Mouse (Mus musculus) urinary bladder, adult 2 months (tissue): ENCODE measurements around the gene Rnf115. TPM values are rescaled to one million over a fixed set of nuclear protein-coding genes. Genes with fewer than 3 reads are reported as not detected.
A peak's percentile ranks its signal among the peaks of the same experiment; 100 is the strongest.
"Not testable (repeated sequence)": the region's sequence is repeated elsewhere in the genome, so short reads cannot be mapped to it uniquely, and the experiment has no call there.

Source experiments
- DNase-seq: peaks from one replicate; pipeline ENCODE4 v3.0.0; 2022; ENCODE audit warnings: low spot score
- polyA plus RNA-seq: library from polyadenylated mRNA; depleted of rRNA; stranded (reverse); fragments of >200 nt; gene quantifications from 2 replicates; pipeline ENCODE4 v1.2.3, GENCODE M21; 2012

Gene Rnf115
- polyA plus RNA-seq, 1 experiment: 31.0 TPM

DNA sequence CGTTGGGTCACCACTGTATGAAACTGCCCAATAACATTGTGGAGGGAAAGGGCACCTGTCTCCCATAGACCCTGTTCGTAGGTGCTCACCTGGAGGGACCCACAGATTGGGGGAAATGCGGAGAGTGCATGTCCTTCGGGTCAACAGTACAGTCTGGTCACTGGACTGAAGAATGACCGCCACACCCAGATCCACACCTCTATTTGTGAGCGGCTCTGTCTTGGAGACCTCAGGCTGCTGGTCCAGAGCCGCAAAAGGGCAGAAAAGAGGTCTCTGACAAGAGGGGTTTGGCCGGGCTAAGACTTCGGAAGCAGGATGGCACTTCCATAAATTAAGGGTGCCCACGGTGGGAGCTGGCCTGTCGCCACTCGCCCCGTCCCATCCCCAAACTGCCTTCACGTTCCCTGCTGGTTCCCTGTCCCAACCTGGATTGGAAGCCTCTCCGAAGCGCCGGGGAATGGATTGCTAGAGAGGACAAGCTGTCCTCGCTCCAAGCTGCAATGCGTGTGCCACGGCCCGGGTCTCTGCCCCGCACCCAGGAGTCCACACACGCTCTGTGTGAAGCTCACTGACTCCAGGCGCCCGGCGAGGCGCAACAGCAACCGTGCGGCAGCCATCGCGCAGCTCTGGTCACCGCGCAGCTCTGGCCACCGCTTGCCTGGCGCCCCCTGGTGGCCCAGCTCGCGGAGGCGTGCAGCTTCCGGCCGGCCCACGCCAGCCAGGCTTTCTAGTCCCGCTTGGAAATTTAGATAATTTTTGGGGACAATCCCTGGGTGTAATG lies 19.4 kb upstream of the Rnf115 start, which contains the start of gene Nudt17:
TSS of gene Nudt17 (minus strand) at position 660 of the 781 bp plus-strand sequence.
- DNase-seq: peak; percentile 76

DNA sequence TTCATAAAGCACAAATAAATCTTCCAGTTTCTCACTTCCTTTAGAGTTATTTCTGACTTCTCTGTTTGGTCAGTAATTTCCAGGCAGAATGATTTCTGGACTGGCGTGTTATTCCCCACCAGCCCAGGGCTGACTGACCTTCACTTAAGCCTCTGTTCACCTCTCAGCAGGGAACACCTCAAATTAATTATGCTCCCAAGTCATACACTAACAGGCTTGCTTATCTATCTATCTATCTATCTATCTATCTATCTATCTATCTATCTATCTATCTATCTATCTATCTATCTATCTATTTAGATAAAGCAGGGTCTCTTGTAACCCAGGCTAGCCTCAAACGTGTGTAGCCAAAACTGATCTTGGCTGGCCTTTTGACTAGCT lies 18.8 kb upstream of the Rnf115 start:
- DNase-seq: no peak

DNA sequence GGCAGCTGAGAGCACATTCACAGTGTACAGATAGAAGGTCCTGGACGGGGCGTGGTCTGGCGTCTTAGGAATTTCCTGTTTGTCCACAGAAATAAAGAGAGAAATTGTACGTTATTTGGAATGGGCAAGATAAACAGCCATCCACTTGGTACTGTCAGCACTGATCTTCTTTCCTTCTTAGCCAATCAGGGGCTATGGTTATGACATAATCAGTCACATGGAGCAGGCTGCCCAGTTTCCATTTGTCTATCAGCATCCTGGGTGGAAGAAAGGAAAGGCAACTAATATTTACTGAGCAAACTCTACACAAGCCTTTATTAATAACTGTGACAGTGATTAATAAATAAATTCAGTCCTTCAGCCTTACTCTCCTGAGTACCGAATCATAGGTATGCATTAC lies 13.2 kb upstream of the Rnf115 start:
- DNase-seq: no peak

DNA sequence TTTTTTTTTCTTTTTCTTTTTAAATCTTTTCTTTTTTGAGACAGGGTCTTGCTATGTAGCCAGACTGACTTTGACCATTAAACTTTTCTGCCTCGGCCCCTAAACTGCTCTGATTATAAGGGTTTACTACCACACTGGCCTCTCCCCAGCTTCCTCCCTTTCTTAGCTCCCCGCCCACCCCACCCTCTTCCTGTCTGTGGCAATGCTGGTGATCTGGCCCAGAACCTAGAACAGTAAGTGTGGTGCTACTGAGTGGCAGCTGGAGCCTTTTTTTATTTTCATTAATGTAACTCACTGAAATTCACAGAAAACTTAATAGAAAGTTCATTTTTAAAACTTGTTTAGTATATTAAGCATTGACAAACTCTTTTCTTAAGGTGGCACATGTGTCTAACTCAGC lies 11.6 kb upstream of the Rnf115 start:
- no peak for DNase-seq

DNA sequence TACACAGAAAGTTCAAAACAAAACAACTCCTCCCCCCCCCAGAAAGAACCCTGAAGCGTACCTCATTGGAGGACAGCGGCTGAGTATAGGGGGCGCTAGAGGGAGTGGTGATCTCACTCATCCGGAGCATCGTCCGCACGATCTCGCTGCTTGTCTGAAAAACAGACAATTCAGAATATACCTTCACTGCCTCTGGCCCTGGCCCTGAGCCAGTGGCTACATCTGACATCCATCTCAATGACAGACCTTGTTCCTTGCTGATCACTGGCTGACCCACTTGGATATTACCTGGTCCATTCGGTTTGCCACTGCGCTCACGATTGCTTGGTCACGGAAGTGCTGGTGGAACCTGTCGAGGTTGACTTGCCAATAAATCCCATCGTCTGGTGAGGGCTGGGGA lies 8.3 kb upstream of the Rnf115 start:
- no peak for DNase-seq

DNA sequence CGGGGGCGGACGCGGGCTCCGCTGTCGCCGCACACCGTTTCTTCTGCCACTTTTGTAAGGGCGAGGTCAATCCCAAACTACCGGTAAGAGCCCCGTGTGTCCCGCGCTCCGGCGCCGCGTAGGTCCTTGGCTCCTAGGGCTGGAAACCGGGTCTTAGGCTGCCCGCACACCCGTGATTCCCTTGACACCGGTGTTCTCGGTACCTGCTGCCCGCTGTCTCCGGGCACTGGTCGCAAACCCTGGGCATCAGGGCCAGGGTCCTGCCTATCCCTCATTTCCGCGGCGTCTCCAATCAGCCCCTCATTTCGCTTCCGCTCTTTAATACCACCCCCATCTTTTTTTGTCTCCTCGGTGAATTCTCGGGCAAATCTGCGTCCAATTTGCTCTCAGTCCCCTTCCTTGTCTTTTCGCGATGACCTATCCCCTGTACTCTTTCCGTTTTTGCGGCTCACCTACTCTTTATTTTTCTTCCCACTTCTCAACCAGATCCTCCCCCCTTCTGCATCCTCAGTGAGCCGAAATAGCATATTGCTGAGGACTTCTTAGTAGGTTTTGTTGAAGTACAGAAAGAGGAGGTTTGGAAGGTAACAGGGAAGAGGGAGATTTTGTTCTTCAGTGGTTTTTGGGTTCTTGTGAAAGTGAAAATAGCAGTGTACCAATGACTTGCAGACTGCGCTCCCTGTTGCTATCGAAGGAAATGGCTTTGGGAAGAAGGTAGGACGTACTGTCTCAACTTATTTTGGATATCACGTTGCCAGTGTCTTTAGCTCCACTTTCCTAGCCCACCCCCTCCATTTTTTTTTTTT lies 567 bp downstream of the Rnf115 start:
- DNase-seq: no peak

DNA sequence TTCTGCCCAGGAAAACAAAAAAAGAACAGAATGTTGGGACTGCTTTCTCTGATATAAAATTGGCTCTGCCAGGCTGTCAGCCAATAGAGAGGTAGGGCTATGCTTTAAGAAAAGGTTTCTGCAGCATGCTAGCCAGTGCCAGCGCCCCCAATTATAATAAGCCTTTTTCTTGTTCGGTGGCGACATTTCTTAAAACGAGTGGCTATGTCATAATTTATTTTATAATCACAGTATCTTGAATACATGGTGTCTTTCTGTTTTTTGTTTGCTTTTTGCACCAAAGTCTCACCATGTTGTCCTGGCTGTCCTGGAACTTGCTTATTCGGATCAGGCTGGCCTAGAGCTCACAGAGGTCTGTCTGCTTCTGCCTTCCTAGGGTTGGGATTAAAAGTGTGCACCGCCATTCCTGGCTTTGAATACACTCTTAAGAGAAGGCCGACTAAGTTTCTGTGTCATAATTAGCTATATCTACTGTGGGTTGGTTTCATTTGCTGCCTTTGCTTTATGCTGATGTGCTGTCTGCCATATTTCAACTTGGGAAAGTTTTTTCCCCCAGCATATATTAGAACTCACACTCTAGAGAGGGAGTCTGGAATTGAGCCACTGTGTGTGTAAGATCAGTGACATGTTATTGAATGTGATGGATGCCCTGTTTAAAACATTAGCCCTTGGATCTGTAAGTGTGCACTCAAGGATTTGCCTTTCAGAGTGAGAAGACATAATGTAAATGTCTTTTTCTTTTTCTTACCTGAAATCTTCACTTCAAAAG lies 1.4 kb downstream of the Rnf115 start:
- DNase-seq: no peak

DNA sequence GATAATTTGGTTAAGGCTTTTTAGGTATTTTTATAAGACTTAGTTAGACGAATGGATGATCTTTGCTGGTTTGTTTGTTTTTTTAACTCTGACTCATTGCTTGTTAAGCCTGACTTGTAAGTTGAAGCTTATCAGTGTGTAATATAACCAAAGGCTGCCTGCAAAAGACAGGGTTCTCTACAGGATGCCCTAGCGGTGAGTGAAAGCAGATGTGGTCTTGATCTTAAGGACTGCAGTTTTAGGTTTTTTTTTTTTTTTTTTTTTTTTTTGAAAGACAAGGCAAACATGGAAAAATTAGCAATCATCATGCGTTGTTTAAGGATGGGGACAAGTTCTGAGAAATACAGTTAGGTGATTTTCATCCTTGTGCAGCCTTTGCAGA lies 1.9 kb downstream of the Rnf115 start:
- no peak for DNase-seq

DNA sequence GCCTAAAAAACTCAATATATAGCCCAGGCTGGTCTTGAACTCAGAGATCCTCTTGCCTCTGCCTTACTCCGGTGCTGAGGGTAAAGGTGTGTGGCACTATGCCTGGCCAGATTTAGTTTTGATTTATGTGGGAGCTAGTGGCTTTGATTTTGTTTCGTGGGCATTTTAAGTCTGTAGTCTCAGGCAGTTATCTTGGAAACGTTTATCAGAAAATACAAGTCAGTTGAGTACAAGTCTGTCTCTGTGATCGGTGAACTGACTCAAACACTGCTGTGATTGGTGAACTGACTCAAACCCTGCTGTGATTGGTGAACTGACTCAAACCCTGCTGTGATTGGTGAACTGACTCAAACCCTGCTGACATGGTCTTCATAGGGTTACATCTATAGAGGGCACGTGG lies 3.3 kb downstream of the Rnf115 start:
- no peak for DNase-seq

DNA sequence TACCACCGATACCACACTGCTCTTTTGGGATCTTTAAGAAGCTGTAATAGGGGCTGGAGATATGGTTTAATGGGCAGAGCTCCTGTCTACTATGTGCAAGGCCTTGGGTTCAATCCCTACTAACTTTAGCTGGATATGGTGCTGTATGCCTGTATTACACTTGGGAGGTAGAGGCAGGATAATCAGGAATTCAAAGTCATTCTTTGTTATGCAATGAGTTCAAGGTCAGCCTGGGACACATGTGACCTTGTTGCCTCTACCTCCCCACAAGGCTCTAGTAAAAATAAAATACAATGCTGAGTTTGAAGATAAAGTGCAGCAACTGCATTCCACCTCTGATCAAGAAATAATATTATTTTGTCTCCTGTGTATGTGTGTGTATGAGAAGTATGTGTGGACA lies 6.5 kb downstream of the Rnf115 start:
- no peak for DNase-seq

DNA sequence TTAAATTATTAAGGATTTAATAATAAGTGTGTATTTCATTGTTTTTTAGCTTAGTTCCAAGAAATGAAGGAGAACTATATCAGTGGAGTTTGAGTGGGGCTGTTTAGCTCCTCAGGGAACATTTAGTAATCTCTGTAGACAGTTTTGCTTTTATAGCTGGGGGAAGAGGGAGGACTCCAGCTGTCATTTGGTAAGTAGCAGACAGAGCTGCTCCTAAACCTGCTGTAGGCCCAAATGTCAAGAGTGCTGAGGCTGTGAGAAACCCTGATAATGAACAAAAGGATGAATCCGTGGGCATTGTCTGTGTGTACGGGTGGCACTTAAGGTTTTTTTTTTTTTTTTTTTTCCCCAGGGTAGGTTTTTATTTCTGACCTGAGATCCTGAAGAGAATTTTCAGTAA lies 7.7 kb downstream of the Rnf115 start:
- no peak for DNase-seq

DNA sequence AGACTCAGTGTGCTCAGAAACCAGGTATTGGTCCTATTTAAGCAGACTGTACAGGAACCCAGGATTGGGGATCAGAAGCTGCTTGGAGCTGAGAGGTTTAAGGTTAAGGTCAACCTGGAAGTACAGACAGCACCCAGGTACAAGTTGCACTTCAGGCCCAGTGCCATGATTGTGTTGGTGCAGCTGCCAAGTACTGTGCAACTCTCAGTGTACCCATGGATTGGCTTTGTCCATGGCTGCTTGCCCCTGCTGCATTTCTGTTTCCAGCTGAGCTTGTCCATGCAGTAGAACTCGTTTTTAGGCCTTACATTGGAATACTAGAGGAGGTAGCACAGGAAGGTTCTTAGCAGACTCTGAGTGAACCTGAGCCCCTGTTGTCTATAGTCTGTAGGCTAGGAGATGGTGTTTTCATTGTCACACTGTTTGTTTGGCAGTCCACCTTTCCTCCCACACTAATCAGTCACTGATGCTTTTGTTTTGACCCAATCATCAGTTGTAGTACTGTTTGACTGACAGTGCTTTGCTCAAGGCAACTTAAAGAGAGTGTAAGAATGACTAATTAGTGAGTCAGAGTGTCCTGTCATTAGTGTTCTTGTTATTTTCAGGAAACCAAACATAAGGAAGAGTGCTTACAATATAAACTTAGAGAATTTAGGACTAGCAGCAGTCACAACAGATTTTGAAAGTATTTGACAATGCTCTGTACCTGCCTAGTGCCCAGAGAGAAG lies 9.7 kb downstream of the Rnf115 start:
- no peak for DNase-seq

DNA sequence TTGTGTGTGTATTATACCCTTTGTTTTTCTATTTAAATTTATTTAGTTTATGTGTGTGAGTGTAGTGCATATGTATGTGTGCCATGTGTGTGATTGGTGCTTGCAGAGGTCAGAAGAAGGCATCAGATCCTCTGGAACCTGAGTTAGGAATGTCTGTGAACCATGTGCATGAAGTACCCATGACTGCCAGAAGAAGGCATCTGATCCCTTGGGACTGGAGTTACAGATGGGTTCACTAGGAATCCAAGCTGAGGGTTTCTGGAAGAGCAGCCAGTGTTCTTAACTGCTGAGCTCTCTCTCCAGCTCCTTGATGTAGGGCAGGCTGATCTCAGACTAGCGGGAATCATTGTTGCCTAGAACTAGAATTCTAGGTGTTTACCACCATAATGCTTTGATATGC lies 10.5 kb downstream of the Rnf115 start:
- no peak for DNase-seq

DNA sequence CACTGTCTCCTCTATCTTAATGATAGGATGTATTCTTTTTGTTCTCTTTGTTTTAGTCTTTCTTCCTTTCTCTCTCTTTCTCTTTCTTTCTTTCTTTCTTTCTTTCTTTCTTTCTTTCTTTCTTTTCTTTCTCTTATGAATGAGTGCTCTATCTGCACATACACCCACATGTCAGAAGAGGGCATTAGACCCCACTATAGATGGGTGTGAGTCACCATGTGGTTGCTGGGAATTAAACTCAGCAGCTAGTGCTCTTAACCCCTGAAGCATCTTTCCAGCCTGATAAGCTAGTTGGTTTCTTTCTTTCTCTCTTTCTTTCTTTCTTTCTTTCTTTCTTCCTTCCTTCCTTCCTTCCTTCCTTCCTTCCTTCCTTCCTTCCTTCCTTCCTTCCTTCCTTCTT lies 12.8 kb downstream of the Rnf115 start:
- DNase-seq: not testable (repeated sequence)

DNA sequence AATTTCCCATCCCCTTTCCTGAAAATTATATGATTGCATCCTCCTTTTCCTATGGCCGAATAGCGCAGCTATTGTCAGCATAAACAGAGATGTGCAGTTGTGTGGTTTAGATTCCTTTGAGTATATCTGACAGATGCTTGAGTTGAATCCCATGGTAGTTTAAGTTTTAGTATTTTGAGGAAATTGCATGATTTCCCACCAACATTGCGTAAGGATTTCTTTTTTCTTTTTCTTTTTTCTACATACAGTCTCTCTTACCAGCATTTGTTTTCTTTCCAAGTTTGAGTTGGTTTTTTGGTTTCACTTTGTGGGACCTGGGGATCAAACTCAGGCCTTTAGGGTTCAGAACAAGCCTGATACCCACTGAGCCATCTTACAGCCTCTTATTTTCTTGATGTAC lies 16.9 kb downstream of the Rnf115 start:
- no peak for DNase-seq

DNA sequence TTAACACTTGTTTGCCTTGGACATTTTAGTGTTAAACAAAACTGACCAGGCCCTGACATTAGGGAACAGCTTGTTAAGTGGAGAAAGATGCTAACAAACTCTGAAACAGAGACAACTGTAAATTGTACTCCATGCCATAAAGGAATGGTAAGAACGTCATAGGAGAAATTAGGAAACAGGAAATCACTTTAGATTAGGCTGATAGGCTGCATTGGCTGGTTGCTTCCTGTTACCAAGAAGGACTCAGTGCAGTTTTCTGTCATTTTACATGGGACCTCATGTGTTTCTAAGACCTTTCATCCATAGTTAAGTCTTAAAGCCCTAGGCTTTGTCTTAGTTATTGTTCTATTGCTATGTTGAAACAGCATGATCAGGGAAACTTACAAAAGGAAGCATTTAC lies 19.4 kb downstream of the Rnf115 start:
- DNase-seq: no peak

DNA sequence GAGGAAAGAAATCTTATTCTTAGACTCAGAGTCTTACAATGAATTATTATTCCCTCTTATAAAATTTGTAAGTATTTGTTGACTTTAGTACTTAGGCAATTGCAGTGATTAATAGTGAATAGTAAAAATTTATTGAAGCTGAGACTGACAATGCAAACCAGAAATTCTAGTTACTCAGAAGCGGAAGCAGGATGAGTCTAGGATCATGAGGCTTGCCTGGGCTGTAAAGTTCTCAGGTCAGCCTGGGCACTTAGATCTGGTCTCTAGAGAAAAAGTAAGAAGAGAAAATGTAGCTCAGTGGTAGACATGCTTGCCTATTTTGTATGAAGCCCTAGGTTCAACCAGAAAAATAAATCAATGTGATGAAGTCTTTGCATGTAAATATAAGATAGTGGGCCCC lies 28.5 kb downstream of the Rnf115 start:
- DNase-seq: no peak

DNA sequence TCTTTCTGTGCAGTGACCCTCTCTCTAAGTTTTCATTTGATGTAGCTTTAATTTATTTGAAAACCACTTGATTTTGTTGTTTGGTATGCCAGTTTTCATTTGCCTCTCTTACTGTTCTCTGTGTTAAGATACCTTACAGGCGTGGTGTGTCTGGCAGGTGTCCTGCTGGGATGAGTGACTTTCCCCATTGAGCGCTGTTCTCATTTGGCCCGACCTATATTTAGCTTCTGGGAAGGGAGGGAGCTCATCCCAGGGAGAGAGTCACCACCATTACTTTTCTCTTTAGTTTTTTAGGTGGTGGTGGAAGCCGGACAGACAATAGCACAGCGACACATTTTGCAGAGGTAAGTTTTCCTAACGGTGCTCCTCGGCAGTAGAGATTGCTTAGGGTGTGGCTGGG lies 30.2 kb downstream of the Rnf115 start:
- DNase-seq: no peak

DNA sequence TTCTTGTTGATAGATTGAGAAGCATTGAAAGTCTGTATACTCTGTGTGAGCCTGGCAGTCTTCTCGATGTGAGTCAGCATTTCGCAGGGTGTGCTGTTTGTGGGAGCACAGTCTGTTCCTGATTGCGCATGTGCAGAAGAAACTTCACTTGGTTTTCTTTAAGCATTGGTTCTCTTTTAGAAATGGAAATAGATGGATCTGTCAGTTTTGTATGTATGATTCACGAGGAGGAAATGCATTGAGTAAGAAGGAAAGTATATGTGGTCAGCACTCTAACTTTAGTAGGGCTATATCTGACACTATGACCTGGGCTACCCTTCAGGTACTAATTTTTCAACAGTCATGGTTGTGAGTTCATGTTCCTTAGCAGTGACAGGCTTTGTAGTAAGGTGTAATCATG lies 32.2 kb downstream of the Rnf115 start:
- DNase-seq: no peak

DNA sequence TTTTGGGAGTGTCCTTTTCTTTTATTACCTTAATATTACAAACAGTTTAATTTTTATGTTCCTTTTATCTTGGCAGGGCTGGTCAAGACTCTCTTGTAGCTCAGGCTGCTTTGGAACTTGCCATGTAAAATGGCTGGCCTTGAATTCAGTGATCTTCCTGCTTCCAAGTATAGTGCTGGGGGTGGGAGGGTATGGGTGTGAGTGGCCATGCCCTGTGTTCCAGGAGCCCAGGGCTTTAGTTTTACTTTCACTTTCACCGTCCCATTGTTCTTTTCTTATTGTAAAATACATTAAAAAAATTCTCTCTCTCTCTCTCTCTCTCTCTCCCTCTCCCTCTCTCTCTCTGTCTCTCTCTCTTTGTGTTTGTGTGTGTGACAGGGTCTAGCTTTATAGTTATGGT lies 37.1 kb downstream of the Rnf115 start:
- no peak for DNase-seq

DNA sequence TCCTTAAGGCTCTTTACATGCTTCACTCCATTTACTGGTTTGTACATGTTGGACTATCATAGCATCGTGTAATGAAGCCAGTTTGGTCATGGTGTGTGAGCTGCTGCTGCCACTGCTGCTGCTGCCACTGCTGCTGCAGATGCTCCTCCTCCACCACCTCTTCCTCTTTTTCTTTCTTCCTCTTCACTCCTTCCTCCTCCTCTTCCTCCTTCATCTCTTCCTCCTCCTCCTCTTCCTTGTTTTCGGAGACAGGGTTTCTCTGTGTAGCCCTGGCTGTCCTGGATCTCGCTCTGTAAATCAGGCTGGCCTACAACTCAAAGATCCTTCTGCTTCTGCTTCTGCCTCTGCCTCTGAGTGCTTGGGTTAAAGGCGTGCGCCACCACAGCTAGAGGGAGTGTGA lies 42.5 kb downstream of the Rnf115 start:
- no peak for DNase-seq

DNA sequence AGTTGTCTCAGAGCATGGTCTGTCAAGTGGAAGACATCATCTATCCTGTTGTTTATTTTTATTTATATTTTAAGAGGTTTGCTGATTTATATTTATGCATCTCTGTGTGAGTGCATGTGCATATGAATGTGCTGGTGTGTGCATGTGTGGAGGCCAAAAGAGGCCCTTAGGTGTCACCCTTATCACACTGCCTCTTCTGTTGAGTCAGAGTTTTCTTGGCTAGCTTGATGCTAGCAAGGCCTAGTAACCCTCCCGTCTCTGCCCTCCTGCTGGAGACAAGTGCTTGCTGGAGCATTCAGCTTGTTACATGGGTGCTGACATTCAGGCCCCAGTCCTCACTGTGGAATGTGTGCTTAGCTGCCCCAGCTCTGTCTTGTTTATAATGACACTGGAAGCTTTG lies 45.5 kb downstream of the Rnf115 start:
- no peak for DNase-seq
